Mouse (Mus musculus) spleen, postnatal 4 days (tissue): Measurements from ENCODE around the gene Flg2.

ENCODE experiments used
- DNase-seq, 2 experiments: peaks; one replicate each; pipeline ENCODE4 v3.0.0; 2022; ENCODE audit warnings: low spot score in 2 of 2

Flg2 gene

DNA sequence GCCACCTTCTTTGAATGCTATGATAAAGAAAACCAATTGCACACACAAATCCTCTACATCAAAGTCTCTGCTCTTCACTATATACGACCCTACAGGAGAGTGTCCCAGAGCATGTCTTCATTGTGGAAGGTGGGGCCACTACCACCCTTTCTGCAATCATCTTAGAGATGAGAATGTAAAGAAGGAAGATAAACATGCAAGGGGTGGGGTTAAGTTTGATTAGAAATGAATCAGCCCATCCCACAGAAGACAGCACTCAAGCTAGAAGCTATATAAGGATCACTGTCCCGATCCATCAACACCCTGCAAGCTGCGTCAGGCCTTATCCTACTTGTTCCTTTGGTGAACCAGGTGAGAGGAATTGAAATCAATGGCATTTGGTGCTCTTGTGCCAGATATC lies at the start of gene Flg2:
Gene Flg2, plus strand, starts transcription at position 301 of the 400 bp plus-strand sequence.
- DNase-seq = no peak

DNA sequence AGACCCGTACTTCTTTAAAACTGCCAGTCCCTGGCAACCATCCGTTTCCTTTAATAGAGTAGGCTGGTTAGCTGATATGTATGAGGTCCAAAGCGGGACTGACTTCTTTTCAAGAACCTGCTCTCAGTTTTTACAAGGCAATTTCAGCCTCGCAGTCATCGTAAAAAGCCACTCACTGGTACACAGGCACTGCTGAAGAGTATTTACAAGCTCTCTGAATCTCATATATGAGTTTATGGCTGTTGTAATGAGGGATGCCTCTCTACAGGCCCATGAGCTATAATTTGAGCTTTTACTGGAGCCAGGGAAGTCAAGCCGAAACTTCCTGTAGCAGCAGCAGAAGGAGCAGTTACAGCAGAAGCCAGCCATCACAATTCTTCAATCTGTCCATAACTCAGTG lies 34.6 kb upstream of the Flg2 start:
- DNase-seq = no peak

DNA sequence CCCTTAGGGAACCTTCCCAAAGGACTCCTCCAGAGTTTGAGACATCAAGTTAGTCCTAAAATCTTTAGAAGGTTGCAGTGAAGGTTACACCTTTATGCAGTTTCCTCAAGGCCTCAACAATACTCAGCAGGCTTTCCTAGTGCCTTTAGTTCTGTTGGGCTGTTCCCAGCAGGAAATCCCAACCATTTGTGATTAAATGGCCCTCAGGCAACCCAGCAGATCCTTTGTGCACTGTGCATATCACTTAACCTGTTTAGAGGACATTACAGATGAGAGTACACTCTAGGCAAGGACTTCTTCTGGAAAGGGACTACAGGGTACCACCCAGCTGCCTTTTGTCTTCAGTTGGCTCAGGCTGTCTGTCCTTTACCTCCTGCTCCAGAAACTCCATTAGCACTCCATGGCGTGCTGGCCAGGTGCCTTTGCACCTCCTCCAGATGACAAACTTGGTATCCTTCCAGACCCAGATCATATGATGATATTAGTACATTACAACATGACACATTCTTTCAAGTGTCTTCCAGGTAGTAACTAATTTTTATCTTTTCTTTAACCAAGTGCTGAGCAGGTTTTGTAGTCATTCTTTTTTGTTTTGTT lies 34.0 kb upstream of the Flg2 start:
- no peak for DNase-seq

- DNase-seq = no peak
Observed at GRCm38 (mm10) chr3:93180856-93181255, 16.2 kb upstream of the Flg2 start.

GRCm38 (mm10) chr3:93201955-93202354 lies 4.9 kb downstream of the Flg2 start:
- no peak for DNase-seq

GRCm38 (mm10) chr3:93202499-93202898 lies 5.4 kb downstream of the Flg2 start:
- no peak for DNase-seq
